Mouse (Mus musculus) A20 (cell line): ENCODE measurements around the gene Secisbp2l.

Experiments
- DNase-seq: peaks from one replicate; pipeline ENCODE4 v3.0.0-alpha.2; 2011; ENCODE audit warnings: low read depth, low spot score

Gene Secisbp2l

GRCm38 (mm10) chr2:125783868-125784267 is 1.2 kb upstream of the Secisbp2l start:
- DNase-seq = no peak

DNA sequence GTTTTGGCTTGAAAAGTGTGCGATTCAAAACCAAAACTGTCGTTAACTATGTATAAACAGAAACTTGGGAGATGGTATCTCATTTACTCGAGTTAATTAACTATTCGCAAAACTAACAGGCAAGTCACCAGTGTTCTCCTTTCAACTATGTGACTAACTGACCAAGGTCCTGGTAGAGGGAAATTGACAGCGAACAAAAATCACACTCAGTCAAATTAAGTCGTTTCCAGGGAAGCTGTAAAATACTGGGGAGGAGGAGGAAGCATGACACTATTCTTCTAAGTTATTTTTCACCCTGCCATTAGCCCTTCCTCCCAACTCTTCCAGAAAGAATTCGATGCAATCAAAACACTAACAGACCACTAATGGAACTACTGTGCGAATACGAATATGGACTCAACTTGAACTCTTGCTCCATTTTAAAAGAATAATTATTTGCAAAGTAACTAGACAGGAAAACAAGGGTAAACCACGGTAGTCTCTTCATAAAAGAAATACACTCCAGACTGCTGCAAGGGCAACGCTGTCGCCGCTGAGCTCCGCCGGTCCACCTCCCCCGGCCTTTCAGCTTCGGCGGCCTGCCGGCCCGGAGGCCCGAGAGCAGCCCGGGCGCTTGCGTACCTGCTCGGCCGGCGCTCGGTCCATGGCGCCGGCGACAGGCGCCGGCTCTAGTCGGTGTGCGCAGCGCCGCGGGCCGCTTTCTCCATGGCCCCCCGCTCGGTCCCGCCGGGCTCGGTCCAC is 522 bp downstream of the Secisbp2l start:
- DNase-seq = peak; percentile 46

GRCm38 (mm10) chr2:125781006-125781405 is 1.7 kb downstream of the Secisbp2l start:
- no peak for DNase-seq

GRCm38 (mm10) chr2:125778380-125778779 is 4.3 kb downstream of the Secisbp2l start:
- no peak for DNase-seq

DNA sequence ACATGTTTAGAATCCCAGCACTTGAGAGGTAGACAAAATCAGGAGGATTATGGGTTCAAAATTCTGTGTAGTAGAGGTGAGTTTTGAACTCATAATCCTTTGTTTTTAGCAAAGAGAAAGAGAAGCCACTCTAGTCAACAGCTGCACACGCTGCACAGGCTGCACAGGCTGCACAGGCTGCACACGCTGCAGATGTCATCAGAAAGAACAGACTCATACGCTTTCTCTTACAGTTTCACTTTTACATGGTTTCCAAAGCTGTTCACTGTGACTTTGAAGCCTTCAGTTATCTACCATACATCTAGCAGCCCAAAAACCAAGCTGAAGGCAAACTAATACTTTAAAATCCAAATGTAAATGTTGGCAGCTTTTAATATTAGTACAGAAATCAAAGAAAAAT is 5.7 kb downstream of the Secisbp2l start:
- peak; percentile 69 for DNase-seq

DNA sequence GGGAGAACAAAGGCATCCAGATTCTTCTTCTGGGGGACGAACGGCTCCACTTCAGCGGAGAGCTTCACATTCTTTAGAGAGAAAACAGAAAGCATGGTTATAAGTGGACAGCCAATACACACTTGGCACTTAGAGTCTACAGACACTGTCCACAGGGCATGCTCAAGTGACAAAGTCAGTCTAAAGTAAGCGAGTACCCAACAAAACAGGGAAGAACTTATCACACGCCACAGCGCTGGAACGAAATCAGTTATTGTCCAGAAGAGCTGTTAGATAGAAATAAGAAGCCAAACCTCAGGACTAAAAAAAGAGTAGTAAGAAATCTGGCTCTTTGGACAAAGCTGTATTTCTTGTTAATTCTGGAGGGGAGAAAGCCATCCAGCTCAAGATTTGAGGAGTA is 7.0 kb downstream of the Secisbp2l start:
- DNase-seq = no peak

- peak; percentile 58 for DNase-seq
Observed at GRCm38 (mm10) chr2:125774846-125775245, 7.8 kb downstream of the Secisbp2l start.

DNA sequence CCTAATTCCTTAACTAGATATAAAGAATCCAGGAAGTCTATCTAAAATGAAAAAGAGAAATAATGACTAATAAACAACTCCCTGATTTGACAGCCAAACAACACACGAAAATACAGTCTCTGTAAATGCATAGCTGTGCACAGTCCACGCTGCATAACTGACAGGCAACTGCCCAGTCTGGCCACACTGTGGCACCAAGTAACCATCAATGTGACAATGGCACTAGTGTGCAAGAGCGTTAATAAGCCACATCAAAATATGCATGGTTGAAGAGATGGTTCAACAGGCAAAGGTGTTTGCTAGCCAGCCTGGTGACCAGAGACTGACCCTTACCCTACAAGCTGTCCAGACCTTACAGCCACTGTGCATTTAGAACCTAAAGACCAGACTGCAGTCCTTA is 17.6 kb downstream of the Secisbp2l start:
- no peak for DNase-seq

- no peak for DNase-seq
Observed at GRCm38 (mm10) chr2:125764531-125764930, 18.1 kb downstream of the Secisbp2l start.

- no peak for DNase-seq
Observed at GRCm38 (mm10) chr2:125749330-125749729, 33.3 kb downstream of the Secisbp2l start.

DNA sequence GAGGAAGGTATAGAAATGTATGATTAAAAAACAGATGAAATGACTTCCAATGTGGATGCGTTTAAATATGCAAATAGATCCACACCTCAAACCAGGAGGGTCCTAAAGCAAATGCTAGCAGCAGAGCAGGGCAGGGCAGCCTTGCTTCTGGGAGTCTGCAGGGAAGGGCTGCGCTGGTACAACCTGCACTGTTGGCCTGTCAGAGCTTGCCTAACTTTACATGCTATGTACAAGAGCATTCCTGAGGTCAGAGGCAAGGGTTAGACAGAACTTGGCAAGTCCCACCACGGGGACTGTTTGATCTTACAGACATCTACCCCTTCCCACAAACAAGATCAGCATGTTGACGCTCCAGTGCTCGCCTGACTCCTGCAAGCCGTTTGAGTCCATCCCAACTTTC is 43.3 kb downstream of the Secisbp2l start:
- DNase-seq = no peak

- DNase-seq = no peak
Observed at GRCm38 (mm10) chr2:125738718-125739117, 44.0 kb downstream of the Secisbp2l start.

DNA sequence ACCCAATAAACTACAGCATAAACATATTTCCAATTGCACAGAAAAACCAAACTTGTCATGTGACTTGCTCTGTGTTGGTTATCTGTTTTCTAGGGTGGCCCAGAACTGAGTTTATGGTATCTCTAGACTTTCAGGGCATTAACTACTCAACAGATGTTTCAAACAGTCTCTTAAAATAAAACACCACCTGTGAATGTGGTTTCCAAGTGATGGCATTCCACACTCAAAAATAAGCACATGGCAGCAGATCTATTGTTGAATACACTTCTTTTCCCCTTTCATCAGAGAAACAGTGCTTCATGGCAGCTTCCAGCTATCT is 46.7 kb downstream of the Secisbp2l start:
- DNase-seq = peak; percentile 57

DNA sequence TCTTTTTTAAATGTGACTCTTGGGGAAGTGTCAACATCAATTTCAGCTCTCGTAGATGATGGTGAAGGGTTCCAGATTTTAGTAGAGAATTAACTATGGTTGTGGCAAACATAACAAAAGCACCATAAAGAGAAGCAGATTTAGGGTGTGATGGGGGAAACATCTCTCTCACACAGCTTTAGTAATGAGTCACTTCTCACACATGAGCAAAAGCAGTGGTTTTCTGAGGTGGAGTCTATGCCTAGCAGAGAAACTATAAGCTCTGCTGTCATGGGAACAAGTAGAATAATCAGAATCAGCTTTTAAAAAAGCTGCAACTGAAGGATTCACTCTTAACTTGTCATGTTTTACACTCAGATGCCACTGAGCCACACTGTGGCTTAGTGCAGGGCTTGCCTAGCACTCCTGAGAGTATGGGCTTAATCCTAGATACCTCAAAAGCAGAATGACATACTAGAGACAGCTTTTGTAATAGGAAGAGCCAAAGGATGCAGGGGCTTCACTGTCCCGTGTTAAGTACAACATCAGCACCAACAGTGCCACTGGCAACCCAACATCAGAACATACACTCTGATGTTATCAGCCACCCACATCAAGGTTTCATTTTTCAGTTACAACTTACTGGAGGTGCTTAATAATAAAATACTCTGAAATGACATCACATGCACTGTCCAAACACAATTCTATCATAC is 47.2 kb downstream of the Secisbp2l start:
- DNase-seq = peak; percentile 57

GRCm38 (mm10) chr2:125734741-125735140 is 47.9 kb downstream of the Secisbp2l start:
- no peak for DNase-seq

DNA sequence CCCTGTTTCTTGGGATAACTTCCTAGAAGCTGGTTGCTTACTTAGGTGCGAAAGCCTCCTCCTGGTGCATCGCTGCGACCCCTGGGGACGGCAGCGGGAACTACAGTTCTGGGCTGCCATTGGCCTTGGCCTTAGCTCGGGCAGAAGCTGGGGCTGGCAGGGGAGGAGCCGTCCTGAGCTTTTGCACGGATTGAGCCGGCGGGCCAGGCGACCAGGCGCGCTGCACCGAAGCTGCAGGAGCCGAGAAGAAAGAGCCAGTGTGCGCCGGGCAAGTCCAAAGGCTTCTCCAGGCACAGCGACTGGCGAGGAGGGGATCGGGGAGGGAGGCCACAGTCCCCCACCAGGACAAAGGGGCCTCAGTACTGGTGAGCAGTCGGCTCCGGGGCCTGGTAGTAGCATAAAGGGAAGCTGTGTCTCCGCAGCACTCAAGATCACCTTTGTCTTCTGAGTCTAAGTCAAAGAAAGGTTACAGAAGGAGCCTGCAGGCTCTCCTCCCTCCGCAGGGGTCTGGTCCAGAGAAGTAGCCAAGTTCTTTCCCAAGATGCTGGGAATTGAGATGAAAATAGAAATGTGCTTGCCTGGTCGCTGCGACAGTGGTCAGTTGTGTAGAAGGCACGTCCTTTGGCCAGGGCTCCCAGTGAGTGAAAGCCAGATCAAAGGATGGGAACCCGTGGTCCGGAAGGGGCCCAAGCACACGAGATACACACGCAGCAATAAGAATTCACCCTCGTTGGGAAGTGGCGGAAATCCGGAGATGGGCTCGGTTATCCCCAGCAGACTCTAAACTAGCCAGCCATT is 50.7 kb downstream of the Secisbp2l start:
- peak; percentile 79 for DNase-seq

- DNase-seq = peak; percentile 40
Observed at GRCm38 (mm10) chr2:125724546-125725114, 58.0 kb downstream of the Secisbp2l start.

- peak; percentile 52 for DNase-seq
Observed at GRCm38 (mm10) chr2:125724086-125724430, 58.6 kb downstream of the Secisbp2l start, which contains the start of gene Shc4. TSS of gene Shc4 (minus strand) at chr2:125724148.

GRCm38 (mm10) chr2:125723408-125724085 is 59.1 kb downstream of the Secisbp2l start:
- DNase-seq = peak; percentile 51

DNA sequence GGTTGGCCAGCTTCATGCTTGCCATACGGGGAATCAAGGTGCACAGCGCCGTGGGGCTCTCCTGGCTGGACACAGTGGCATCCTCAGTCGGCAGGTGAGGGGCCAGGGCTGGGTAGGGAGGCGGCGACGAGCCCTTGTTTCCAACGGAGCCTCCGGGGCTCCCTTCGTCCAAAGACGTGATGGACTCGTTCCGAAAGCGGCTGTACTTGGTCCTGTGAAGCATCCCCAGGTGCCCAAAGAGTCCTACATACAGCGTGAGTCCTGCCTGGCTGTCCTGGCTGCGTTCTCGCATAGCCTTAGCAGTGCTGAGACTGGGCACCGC is 59.6 kb downstream of the Secisbp2l start:
- no peak for DNase-seq

DNA sequence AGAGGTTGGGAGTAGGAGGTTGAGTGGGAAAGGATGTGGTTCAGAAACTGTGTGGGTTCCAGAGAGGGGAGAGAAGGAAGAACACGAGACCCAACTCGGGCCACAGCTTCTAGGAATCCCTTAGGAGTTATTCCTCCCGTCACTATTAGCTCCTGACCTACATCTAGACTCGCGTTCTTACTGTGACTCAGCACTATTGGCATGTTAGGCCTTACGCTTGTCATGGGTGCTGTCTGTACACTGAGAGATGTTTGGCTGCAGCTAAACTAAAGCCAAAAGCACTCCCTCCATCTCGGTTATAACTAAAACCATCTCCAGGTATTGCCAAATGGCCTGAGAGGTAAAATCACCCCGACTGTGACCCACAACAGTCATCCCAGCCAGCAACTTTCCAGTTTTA is 66.1 kb downstream of the Secisbp2l start:
- DNase-seq = no peak

GRCm38 (mm10) chr2:125706510-125706921 is 76.2 kb downstream of the Secisbp2l start:
- DNase-seq = no peak
